ENCODE assay signal across 8 mouse cellular contexts in the genomic region with DNA sequence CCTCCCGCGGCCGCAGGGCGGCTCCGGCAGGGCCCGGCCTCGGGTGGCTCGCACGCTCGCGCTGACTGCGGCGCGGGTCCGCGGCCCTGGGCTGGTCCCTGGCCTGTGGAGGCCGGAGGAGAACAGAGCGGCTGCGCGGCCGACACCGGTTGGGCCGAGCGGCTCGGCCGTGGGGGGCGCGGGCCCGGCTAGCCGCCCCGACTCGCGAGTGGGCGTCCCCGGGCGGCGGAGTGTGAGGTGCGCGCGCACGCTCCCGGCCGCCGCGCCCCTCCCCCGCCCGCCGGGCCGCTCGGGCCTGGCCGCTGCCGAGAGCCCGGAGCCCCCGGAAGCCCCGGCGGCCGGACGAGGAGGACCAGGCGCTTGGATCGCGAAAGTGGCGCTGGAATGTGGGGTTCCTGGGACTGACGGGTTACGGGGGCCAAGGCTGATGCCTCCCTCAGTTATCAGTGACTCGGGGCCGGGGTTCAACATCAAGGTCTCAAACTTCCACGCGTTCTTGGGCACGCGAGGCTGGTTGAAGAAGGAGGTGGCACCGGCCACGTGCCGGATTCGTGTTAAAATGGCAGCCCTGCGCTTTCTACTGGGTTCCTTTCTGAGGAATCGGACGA. TPM values are rescaled to one million over a fixed set of nuclear protein-coding genes. Genes with fewer than 3 reads are reported as not detected.
DNase-seq lines count a peak whose midpoint lies in the region; ATAC-seq lines count a peak whose summit lies in the region.

No protein-coding gene starts in this region.

- DNase-seq in MEL-GATA-1-ER (ENCODE audit: extremely low read depth, low read depth), result peak; percentile 63
- DNase-seq in cerebellum, adult 18-20 months, result peak; percentile 66 to 89
- DNase-seq in heart, postnatal 4 days, result peak; percentile 75
- DNase-seq in layer of hippocampus, postnatal 10 days (ENCODE audit: low spot score in 2 of 2), result peak; percentile 70 to 84
- peak; percentile 49 for DNase-seq in lung, postnatal 25 days (ENCODE audit: low spot score)
- peak; percentile 59 for DNase-seq in retina, adult 2 months (ENCODE audit: low read depth, low spot score)
- peak; percentile 83 for DNase-seq in thymus, postnatal 4 days

- ATAC-seq in forebrain, embryonic 16.5 days, result peak; percentile 87

- peak overlapping the region; percentile 94 for H3K9ac ChIP-seq in forebrain, embryonic 16.5 days (replicated peaks; ENCODE audit: low read depth, low read length)

- no peaks in the 10 kb centered on the region for H3K9me3 ChIP-seq in forebrain, embryonic 16.5 days (ENCODE audit: control insufficient read depth, low read length)

- H3K4me2 ChIP-seq in forebrain, embryonic 16.5 days (ENCODE audit: low read length), result peak overlapping the region; percentile 89

- no peaks in the 10 kb centered on the region for H3K36me3 ChIP-seq in forebrain, embryonic 16.5 days (ENCODE audit: control insufficient read depth, insufficient read depth)

- H3K27ac ChIP-seq in forebrain, embryonic 16.5 days (ENCODE audit: low read length), result peak overlapping the region; percentile 96

- under 1% methylated on average over 58 of the region's 77 CpGs for WGBS in forebrain, embryonic 16.5 days

- H3K4me1 ChIP-seq in forebrain, embryonic 16.5 days (replicated peaks; ENCODE audit: control insufficient read depth, insufficient read depth, low read length), result peaks cover 23% of the 10 kb centered on the region

- no peaks in the 10 kb centered on the region for H3K27me3 ChIP-seq in forebrain, embryonic 16.5 days (replicated peaks; ENCODE audit: control insufficient read depth, insufficient read depth, low read length)

- peak overlapping the region; percentile 78 for H3K4me3 ChIP-seq in forebrain, embryonic 16.5 days (replicated peaks; ENCODE audit: low read length)

RNA-seq across cellular contexts. Expression of a gene that starts 0.6 kb away (rescaled TPM):
- 32.8 and 36.7 TPM in 2 replicates for polyA plus RNA-seq in forebrain, embryonic 16.5 days (2015; fragmentation: Nextera tagmentation; extraction: Ambion mirVana)
- total RNA-seq in heart, postnatal 4 days (2021), result 10 to 100 TPM; 78.7 to 82.8 TPM
- 100 to 1,000 TPM; 113 to 146 TPM for total RNA-seq in layer of hippocampus, postnatal 10 days (2021)

Comparison
In these comparisons a context has a peak if more than half of its experiments do, and no peak if none do; other contexts are left out.
1. Peak in every context shown above with its lines: DNase-seq, ATAC-seq, H3K4me3 ChIP-seq and H3K27ac ChIP-seq.